Mouse (Mus musculus): ENCODE results near the gene Gm26897. TPM values are rescaled to one million over a fixed set of nuclear protein-coding genes. Genes with fewer than 3 reads are reported as not detected.

Gene Gm26897
- polyA plus RNA-seq, 1 experiment from 2014 or later, result not detected

DNA sequence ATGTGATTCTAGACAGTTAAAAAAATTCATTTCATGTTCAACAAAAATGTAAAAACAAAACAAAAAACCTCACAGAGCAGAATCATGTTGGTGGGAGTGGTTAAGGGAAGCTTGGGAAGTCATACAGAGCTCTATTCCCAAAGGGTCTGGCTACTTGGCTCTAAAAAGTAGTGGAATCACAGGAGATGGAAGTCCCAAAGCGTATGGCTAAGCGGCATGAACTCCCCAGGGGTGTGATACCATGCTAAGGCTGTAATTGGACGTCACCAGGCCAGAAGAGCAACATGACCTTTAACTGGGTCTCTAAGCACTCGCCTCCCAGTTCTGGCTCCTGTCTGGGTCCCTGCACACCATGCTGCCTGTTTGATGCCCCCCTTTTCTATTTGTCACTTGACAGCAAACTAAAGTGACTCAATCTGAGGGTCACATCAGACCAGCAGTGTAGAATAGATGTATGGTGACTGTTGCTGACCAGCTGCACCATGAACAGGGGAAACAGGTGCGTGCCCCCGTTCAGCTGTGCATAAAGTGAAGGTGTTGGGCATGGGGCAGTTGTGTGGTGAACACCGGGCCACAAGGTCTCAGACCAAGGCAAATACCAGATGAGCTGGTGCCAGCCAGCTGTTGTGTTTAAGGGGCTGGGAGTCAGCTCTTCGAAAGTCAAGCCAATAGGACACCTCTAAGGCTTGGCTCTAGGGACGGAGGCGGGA is 46.2 kb downstream of the Gm26897 start:
- no peak overlapping the region for H3K4me3 ChIP-seq
- H3K27me3 ChIP-seq (replicated peaks), result no peaks in the 10 kb centered on the region
- no peak overlapping the region for H3K27ac ChIP-seq
- no peaks in the 10 kb centered on the region for H3K4me1 ChIP-seq
- no peaks in the 10 kb centered on the region for H3K9me3 ChIP-seq (replicated peaks)
- no peak overlapping the region for H3K4me2 ChIP-seq
- H3K9ac ChIP-seq, result no peak overlapping the region
- H3K36me3 ChIP-seq, result no peaks in the 10 kb centered on the region
- no peak for ATAC-seq
- WGBS (ENCODE audit: insufficient replicate concordance), result 68% methylated on average over 10 of the region's 10 CpGs
